Mouse (Mus musculus): Measurements from ENCODE around the gene 1700022I11Rik. TPM values are rescaled to one million over a fixed set of nuclear protein-coding genes. Genes with fewer than 3 reads are reported as not detected.

The 1700022I11Rik gene
- polyA plus RNA-seq, 1 experiment from 2014 or later = 1.7 TPM

GRCm38 (mm10) chr4:42953435-42954094, 15.8 kb upstream of the 1700022I11Rik start:
- H3K9ac ChIP-seq = no peak overlapping the region
- 36% methylated on average over 10 of the region's 10 CpGs for WGBS

DNA sequence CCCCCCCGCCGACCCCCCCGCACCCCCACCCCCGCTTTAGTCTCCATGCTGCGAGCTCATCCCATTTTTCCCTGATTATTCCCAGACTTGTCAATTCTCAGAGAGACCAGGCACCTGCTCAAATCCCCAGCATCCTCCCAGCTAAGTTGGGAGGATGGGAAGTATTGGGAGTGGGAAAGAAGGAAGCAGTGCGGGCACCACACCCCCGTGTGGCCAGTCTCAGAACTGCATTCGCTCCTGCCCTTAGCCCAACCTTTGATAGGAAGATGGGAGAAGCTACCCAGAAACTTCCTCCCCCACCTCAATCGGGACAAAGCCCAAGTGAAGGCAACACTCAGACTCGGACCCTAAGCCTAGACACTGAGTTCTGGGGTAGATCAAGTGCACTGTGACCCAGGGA, 15.1 kb upstream of the 1700022I11Rik start:
- WGBS = 4% methylated on average over 10 of the region's 10 CpGs
- no peak for ATAC-seq (ENCODE audit: insufficient read depth, low FRiP score, low read depth)
- H3K9ac ChIP-seq = no peak overlapping the region
- H3K27ac ChIP-seq = 0 out of 2 replicates have a peak overlapping the region, but pooled peaks have one; percentile 33
- no peak overlapping the region for H3K4me3 ChIP-seq (replicated peaks)
- H3K4me2 ChIP-seq = no peak overlapping the region
- peaks cover 13% of the 10 kb centered on the region; the same call in 1 of the 2 replicates for H3K4me1 ChIP-seq
- no peaks in the 10 kb centered on the region for H3K27me3 ChIP-seq (replicated peaks)
- H3K36me3 ChIP-seq = peaks cover 8% of the 10 kb centered on the region; the same call in 1 of the 2 replicates
- H3K9me3 ChIP-seq = no peaks in the 10 kb centered on the region

More at GRCm38 (mm10) chr4:42953435-42954094, 15.8 kb upstream of the 1700022I11Rik start:
- Histone ChIP-seq H3K4me1 (peaks cover 13% of the 10 kb centered on the region; the same call in 1 of the 2 replicates), H3K27ac (0 out of 2 replicates have a peak overlapping the region, but pooled peaks have one; percentile 33), H3K4me2 (no peak overlapping the region), H3K4me3 (replicated peaks) (no peak overlapping the region), H3K9me3 (no peaks in the 10 kb centered on the region), H3K27me3 (replicated peaks) (no peaks in the 10 kb centered on the region), H3K36me3 (peaks cover 8% of the 10 kb centered on the region; the same call in 1 of the 2 replicates)
- no peak for ATAC-seq (ENCODE audit: insufficient read depth, low FRiP score, low read depth)

DNA sequence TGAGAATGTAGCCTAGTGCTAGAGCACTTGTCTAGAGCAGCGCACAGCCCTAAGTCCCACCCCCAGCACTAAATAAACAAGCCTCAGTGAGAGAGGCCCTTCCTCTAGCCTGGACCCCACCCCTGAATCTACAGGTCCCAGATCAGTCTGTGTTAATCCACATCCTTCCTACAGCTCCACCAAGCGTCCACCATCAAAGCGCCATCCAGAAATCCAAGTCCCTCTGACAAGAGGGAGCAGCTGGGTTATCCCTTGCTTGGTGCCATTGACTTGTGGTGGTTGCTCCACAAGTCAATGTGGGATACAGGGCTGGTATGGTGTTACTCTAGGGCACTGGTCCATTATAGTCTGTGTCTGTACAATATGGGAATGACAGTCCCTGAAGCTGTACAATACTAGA, 14.2 kb upstream of the 1700022I11Rik start:
- 88% methylated on average over 3 of the region's 3 CpGs for WGBS
- no peak overlapping the region for H3K27ac ChIP-seq
- peaks cover 8% of the 10 kb centered on the region; the same call in 1 of the 2 replicates for H3K36me3 ChIP-seq
- H3K4me2 ChIP-seq = no peak overlapping the region
- no peak overlapping the region for H3K4me3 ChIP-seq (replicated peaks)
- H3K27me3 ChIP-seq (replicated peaks) = no peaks in the 10 kb centered on the region
- no peak for ATAC-seq (ENCODE audit: insufficient read depth, low FRiP score, low read depth)
- no peak overlapping the region for H3K9ac ChIP-seq
- peaks cover 13% of the 10 kb centered on the region; the same call in 1 of the 2 replicates for H3K4me1 ChIP-seq
- H3K9me3 ChIP-seq = no peaks in the 10 kb centered on the region

GRCm38 (mm10) chr4:42956581-42956980, 12.8 kb upstream of the 1700022I11Rik start:
- no peaks in the 10 kb centered on the region for H3K9me3 ChIP-seq
- no peak overlapping the region for H3K4me2 ChIP-seq
- no peaks in the 10 kb centered on the region for H3K27me3 ChIP-seq (replicated peaks)
- H3K4me3 ChIP-seq (replicated peaks) = no peak overlapping the region
- H3K4me1 ChIP-seq = 0 out of 2 replicates have a peak, but pooled peaks cover 6% of the 10 kb centered on the region
- no peak overlapping the region for H3K9ac ChIP-seq
- 89% methylated on average over 17 of the region's 17 CpGs for WGBS
- peaks cover 8% of the 10 kb centered on the region; the same call in 1 of the 2 replicates for H3K36me3 ChIP-seq
- ATAC-seq (ENCODE audit: insufficient read depth, low FRiP score, low read depth) = no peak
- no peak overlapping the region for H3K27ac ChIP-seq

- no peak overlapping the region for H3K9ac ChIP-seq
- no peak overlapping the region for H3K4me2 ChIP-seq
- H3K36me3 ChIP-seq = peaks cover 8% of the 10 kb centered on the region; the same call in 1 of the 2 replicates
- H3K4me3 ChIP-seq (replicated peaks) = no peak overlapping the region
- H3K27me3 ChIP-seq (replicated peaks) = no peaks in the 10 kb centered on the region
- WGBS = 82% methylated on average over 11 of the region's 11 CpGs
- H3K4me1 ChIP-seq = no peaks in the 10 kb centered on the region
- H3K9me3 ChIP-seq = no peaks in the 10 kb centered on the region
- no peak overlapping the region for H3K27ac ChIP-seq
- no peak for ATAC-seq (ENCODE audit: insufficient read depth, low FRiP score, low read depth)
Measured at GRCm38 (mm10) chr4:42957306-42957705, 12.1 kb upstream of the 1700022I11Rik start.

DNA sequence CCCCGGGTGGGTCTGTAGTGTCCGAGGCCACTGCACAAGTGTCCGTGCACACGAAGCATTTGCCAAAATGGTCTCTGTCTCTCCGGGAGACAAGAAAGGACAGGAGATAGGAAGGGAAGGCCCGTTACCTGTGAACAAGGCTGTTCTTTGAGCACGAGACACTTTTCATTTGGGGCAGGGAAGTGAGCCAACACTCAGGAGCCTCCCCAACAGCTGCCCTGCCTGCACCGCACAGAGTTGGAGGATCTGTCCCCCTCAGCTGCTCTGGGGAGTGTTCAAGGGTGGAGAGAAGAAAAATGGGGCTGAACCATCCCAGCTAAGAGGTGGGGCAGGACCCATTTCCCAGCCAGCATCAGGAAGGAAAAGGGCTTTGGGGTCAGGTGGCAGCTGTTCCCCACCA, 11.4 kb upstream of the 1700022I11Rik start:
- WGBS = 81% methylated on average over 8 of the region's 8 CpGs
- no peak for ATAC-seq (ENCODE audit: insufficient read depth, low FRiP score, low read depth)
- Histone ChIP-seq H3K36me3 (peaks cover 8% of the 10 kb centered on the region; the same call in 1 of the 2 replicates), H3K27ac (no peak overlapping the region), H3K4me3 (replicated peaks) (no peak overlapping the region), H3K9ac (no peak overlapping the region), H3K27me3 (replicated peaks) (no peaks in the 10 kb centered on the region), H3K4me2 (no peak overlapping the region), H3K4me1 (no peaks in the 10 kb centered on the region), H3K9me3 (no peaks in the 10 kb centered on the region)

- no peaks in the 10 kb centered on the region for H3K9me3 ChIP-seq
- no peak overlapping the region for H3K4me2 ChIP-seq
- H3K27me3 ChIP-seq (replicated peaks) = no peaks in the 10 kb centered on the region
- H3K4me3 ChIP-seq (replicated peaks) = no peak overlapping the region
- H3K27ac ChIP-seq = no peak overlapping the region
- no peaks in the 10 kb centered on the region for H3K4me1 ChIP-seq
- H3K36me3 ChIP-seq = peaks cover 8% of the 10 kb centered on the region; the same call in 1 of the 2 replicates
- WGBS = 66% methylated on average over 8 of the region's 8 CpGs
- H3K9ac ChIP-seq = no peak overlapping the region
- ATAC-seq (ENCODE audit: insufficient read depth, low FRiP score, low read depth) = no peak
Measured at GRCm38 (mm10) chr4:42958942-42959341, 10.5 kb upstream of the 1700022I11Rik start.

GRCm38 (mm10) chr4:42959382-42959781, 10.0 kb upstream of the 1700022I11Rik start:
- no peak for ATAC-seq (ENCODE audit: insufficient read depth, low FRiP score, low read depth)
- H3K4me3 ChIP-seq (replicated peaks) = no peak overlapping the region
- H3K36me3 ChIP-seq = peaks cover 8% of the 10 kb centered on the region; the same call in 1 of the 2 replicates
- WGBS = 54% methylated on average over 4 of the region's 4 CpGs
- H3K4me2 ChIP-seq = no peak overlapping the region
- H3K9ac ChIP-seq = no peak overlapping the region
- no peaks in the 10 kb centered on the region for H3K27me3 ChIP-seq (replicated peaks)
- H3K27ac ChIP-seq = no peak overlapping the region
- no peaks in the 10 kb centered on the region for H3K9me3 ChIP-seq
- H3K4me1 ChIP-seq = no peaks in the 10 kb centered on the region

GRCm38 (mm10) chr4:42961592-42961991, 7.8 kb upstream of the 1700022I11Rik start:
- no peak overlapping the region for H3K27ac ChIP-seq
- WGBS = 30% methylated on average over 4 of the region's 4 CpGs
- H3K4me2 ChIP-seq = no peak overlapping the region
- H3K4me1 ChIP-seq = 0 out of 2 replicates have a peak, but pooled peaks cover 5% of the 10 kb centered on the region
- no peak overlapping the region for H3K4me3 ChIP-seq (replicated peaks)
- H3K9ac ChIP-seq = no peak overlapping the region
- H3K36me3 ChIP-seq = peaks cover 8% of the 10 kb centered on the region; the same call in 1 of the 2 replicates
- no peaks in the 10 kb centered on the region for H3K9me3 ChIP-seq
- ATAC-seq (ENCODE audit: insufficient read depth, low FRiP score, low read depth) = no peak
- H3K27me3 ChIP-seq (replicated peaks) = no peaks in the 10 kb centered on the region

DNA sequence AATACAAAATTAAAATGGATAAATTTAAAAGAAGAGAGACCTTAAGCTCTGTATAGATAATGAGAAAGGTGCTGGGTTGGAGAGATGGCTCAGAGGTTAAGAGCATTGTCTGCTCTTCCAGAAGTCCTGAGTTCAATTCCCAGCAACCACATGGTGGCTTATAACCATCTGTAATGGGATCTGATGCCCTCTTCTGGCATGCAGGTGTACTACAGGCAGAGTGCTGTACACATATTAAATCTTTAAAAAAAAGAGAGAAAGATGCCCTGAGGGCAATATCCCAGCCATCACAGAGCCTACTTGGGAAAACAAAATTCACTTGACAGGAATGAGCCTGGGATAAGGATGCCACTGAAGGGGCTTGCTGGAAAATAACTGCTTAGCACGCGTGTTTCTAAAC, 5.9 kb upstream of the 1700022I11Rik start:
- no peak for ATAC-seq (ENCODE audit: insufficient read depth, low FRiP score, low read depth)
- Histone ChIP-seq H3K27me3 (replicated peaks) (no peaks in the 10 kb centered on the region), H3K9ac (no peak overlapping the region), H3K4me1 (0 out of 2 replicates have a peak, but pooled peaks cover 5% of the 10 kb centered on the region), H3K36me3 (no peaks in the 10 kb centered on the region), H3K27ac (no peak overlapping the region), H3K4me3 (replicated peaks) (no peak overlapping the region), H3K4me2 (no peak overlapping the region), H3K9me3 (no peaks in the 10 kb centered on the region)
- WGBS = 86% methylated on average over 2 of the region's 2 CpGs

DNA sequence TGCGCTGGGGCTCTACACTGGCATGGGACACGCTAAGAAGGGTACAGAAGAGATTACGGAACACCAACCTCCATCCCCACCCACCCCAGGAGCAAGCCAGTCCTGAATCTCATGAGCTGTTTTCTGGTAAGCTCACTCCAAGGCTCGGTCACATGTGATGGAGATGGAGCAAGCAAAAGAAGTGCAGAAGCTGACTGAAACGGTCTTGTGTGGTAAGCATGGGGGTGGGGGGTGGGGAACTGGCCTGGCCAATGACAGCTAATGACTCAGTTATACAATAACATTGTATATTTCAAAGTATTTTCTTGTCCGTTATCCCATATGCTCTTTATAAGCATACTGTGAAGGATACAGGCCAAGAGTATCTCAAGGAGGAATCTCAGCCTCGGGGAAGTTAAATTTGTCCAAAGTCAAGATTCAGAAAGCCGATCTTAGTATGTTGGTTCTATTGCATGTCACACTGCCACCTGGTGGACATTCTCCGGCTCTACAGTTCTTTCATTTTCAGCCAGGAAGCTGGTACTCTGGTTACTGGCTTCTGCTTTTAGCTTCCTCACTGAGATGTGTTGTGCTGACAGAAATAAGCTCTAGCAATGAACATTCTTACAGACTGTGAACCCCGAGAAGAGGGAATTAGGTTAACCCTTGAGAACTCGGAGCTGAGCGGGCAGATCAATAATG, 4.2 kb upstream of the 1700022I11Rik start:
- H3K9me3 ChIP-seq = no peaks in the 10 kb centered on the region
- ATAC-seq (ENCODE audit: insufficient read depth, low FRiP score, low read depth) = no peak
- H3K4me1 ChIP-seq = 0 out of 2 replicates have a peak, but pooled peaks cover 5% of the 10 kb centered on the region
- no peak overlapping the region for H3K9ac ChIP-seq
- no peaks in the 10 kb centered on the region for H3K27me3 ChIP-seq (replicated peaks)
- H3K4me3 ChIP-seq (replicated peaks) = no peak overlapping the region
- H3K4me2 ChIP-seq = peak overlapping the region; percentile 32
- WGBS = 13% methylated on average over 12 of the region's 12 CpGs
- no peak overlapping the region for H3K27ac ChIP-seq
- no peaks in the 10 kb centered on the region for H3K36me3 ChIP-seq

- 76% methylated on average over 4 of the region's 4 CpGs for WGBS
- no peaks in the 10 kb centered on the region for H3K36me3 ChIP-seq
- no peak overlapping the region for H3K9ac ChIP-seq
Measured at GRCm38 (mm10) chr4:42972952-42973351, 3.5 kb downstream of the 1700022I11Rik start.

More at GRCm38 (mm10) chr4:42972952-42973351, 3.5 kb downstream of the 1700022I11Rik start:
- Histone ChIP-seq H3K4me1 (no peaks in the 10 kb centered on the region), H3K4me2 (no peak overlapping the region), H3K27ac (no peak overlapping the region), H3K9me3 (no peaks in the 10 kb centered on the region), H3K4me3 (replicated peaks) (no peak overlapping the region), H3K27me3 (replicated peaks) (no peaks in the 10 kb centered on the region)
- no peak for ATAC-seq (ENCODE audit: insufficient read depth, low FRiP score, low read depth)
